Mouse (Mus musculus): ENCODE data around the gene Ar.

GRCm38 (mm10) chrX:98245108-98245507, 96.5 kb downstream of the Ar start:
- TF ChIP-seq CTCF (IDR thresholded peaks at IDR 0.05; ENCODE audit: borderline replicate concordance, extremely low read depth, insufficient read depth, insufficient read length) (no peak), POLR2A (IDR thresholded peaks at IDR 0.05; ENCODE audit: borderline replicate concordance, extremely low read depth, insufficient read depth, insufficient read length, poor library complexity, severe bottlenecking) (no peak)

Measured in brain, embryonic 14.5 days (tissue).